Comparison of ENCODE assay signal across 7 mouse cellular contexts in the genomic region with DNA sequence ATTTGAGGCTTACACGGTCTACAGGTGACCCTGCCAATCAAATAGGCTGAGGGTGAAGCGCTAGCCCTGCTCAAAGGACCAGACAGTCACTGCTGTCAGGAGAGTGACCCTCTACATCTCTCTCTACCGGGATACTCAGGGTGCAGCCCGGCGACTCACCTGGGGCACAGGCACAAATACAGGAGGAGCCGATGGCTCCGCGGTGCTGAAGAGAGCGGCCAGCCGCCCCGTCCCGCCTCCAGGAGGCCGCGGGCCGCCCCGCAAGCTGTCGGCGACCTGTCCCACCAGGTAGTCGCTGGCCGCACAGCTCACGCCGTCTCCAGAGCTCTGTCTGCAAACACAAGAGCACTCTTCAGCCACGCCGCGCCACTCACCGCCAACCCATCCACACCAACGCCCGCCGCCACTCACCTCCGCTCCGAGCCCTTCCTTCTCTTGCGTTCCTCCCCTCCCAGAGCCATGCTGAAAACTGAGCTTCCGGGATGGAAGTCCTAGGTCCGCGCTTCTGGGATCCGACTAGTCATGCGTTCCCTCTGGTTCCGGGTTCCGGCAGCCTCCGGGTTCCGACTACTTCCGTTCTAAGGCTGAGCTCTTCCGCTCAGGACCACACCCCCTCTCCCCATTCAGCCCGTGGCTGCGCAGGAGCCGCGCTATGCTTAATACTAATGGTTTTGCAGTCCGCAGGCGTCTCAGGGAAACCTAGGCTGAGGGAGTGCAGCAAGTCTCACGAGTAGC. TPM values are rescaled to one million over a fixed set of nuclear protein-coding genes. Genes with fewer than 3 reads are reported as not detected.
DNase-seq lines count a peak whose midpoint lies in the region; ATAC-seq and TF ChIP-seq lines count a peak whose summit lies in the region.

A gene (minus strand): TSS at position 493 of the 735 bp plus-strand sequence.

- H3K36me3 ChIP-seq in intestine, postnatal 0 days (ENCODE audit: control insufficient read depth, insufficient read depth) = peaks cover 29% of the 10 kb centered on the region
- H3K36me3 ChIP-seq in midbrain, embryonic 12.5 days = peaks cover 34% of the 10 kb centered on the region
- peaks cover 22% of the 10 kb centered on the region for H3K36me3 ChIP-seq in small intestine, adult 2 months (ENCODE audit: control insufficient read depth, insufficient read depth, low read length)

- no peaks in the 10 kb centered on the region for H3K9me3 ChIP-seq in intestine, postnatal 0 days (ENCODE audit: control insufficient read depth)
- no peaks in the 10 kb centered on the region for H3K9me3 ChIP-seq in midbrain, embryonic 12.5 days

- peak; percentile 57; the same call in 1 of the 2 replicates for TF ChIP-seq POLR2A in small intestine, adult 2 months (IDR thresholded peaks at IDR 0.05; ENCODE audit: low read depth, low read length)

- peak; percentile 94 for ATAC-seq in intestine, postnatal 0 days
- peak; percentile 97 for ATAC-seq in midbrain, embryonic 12.5 days (ENCODE audit: low FRiP score, low read depth)

- under 1% methylated on average over 49 of the region's 50 CpGs for WGBS in intestine, postnatal 0 days
- under 1% methylated on average over 50 of the region's 50 CpGs for WGBS in midbrain, embryonic 12.5 days
- WGBS in small intestine, adult 2 months = under 1% methylated on average over 50 of the region's 50 CpGs

- H3K27me3 ChIP-seq in intestine, postnatal 0 days (replicated peaks; ENCODE audit: control insufficient read depth, insufficient read depth, low read length) = no peaks in the 10 kb centered on the region
- H3K27me3 ChIP-seq in midbrain, embryonic 12.5 days = 0 out of 2 replicates have a peak, but pooled peaks cover 5% of the 10 kb centered on the region
- no peaks in the 10 kb centered on the region for H3K27me3 ChIP-seq in small intestine, adult 2 months (ENCODE audit: control insufficient read depth, insufficient read depth, low read length)

- H3K4me2 ChIP-seq in intestine, postnatal 0 days (replicated peaks; ENCODE audit: low read depth) = peak within 1 kb of the TSS; percentile 86
- H3K4me2 ChIP-seq in midbrain, embryonic 12.5 days (replicated peaks) = peak within 1 kb of the TSS; percentile 84

- 0 out of 2 replicates have a peak, but pooled peaks cover 4% of the 10 kb centered on the region for H3K4me1 ChIP-seq in intestine, postnatal 0 days (replicated peaks; ENCODE audit: control insufficient read depth, insufficient read depth, low read length)
- H3K4me1 ChIP-seq in midbrain, embryonic 12.5 days = peaks cover 10% of the 10 kb centered on the region
- peaks cover 3% of the 10 kb centered on the region; the same call in 1 of the 2 replicates for H3K4me1 ChIP-seq in small intestine, adult 2 months (ENCODE audit: control insufficient read depth, insufficient read depth, insufficient read length, low read length)

- H3K27ac ChIP-seq in intestine, postnatal 0 days (ENCODE audit: low read depth, low read length) = peak within 1 kb of the TSS; percentile 68
- peak within 1 kb of the TSS; percentile 86 for H3K27ac ChIP-seq in midbrain, embryonic 12.5 days (replicated peaks)
- H3K27ac ChIP-seq in small intestine, adult 2 months (ENCODE audit: insufficient read depth, low read depth, low read length) = 0 out of 2 replicates have a peak within 1 kb of the TSS, but pooled peaks have one; percentile 18

- DNase-seq in adrenal gland, adult 8-10 months = peak; percentile 88
- peak; percentile 97 for DNase-seq in embryo, embryonic 9.5 days (ENCODE audit: extremely low spot score)
- peak; percentile 71 for DNase-seq in gonadal fat pad, adult 2 months (ENCODE audit: low read depth)
- DNase-seq in left cerebral cortex, postnatal 4 days = peak; percentile 91

- peak within 1 kb of the TSS; percentile 83 for H3K9ac ChIP-seq in intestine, postnatal 0 days (ENCODE audit: low read depth, low read length)
- peak within 1 kb of the TSS; percentile 90 for H3K9ac ChIP-seq in midbrain, embryonic 12.5 days (replicated peaks)

- 0 out of 2 replicates have a peak, but pooled peaks have one; percentile 2 for TF ChIP-seq CTCF in intestine, postnatal 0 days (IDR thresholded peaks at IDR 0.05; ENCODE audit: low read depth)
- no peak for TF ChIP-seq CTCF in small intestine, adult 2 months (IDR thresholded peaks at IDR 0.05; ENCODE audit: extremely low read depth, insufficient read length, insufficient replicate concordance, low read depth, low read length)

- H3K4me3 ChIP-seq in intestine, postnatal 0 days (ENCODE audit: low read depth, low read length) = peak within 1 kb of the TSS; percentile 95
- H3K4me3 ChIP-seq in midbrain, embryonic 12.5 days = peak within 1 kb of the TSS; percentile 98
- H3K4me3 ChIP-seq in small intestine, adult 2 months (ENCODE audit: low read depth, low read length) = peak within 1 kb of the TSS; percentile 85

- intact Hi-C loops in left cerebral cortex, postnatal 4 days (cut with DNase I) = no loop called here

RNA-seq across cellular contexts. Expression of the gene that starts here (rescaled TPM):
- 10 to 100 TPM; 13.0 to 17.9 (median 14.1) TPM for total RNA-seq in adrenal gland, adult 8-10 months (2022)
- 2.3 and 2.9 TPM in 2 replicates for polyA plus RNA-seq in gonadal fat pad, adult 2 months (2012; rRNA removed)
- 25.3 and 29.1 TPM in 2 replicates for polyA plus RNA-seq in intestine, postnatal 0 days (2015; fragmentation: Nextera tagmentation; extraction: Ambion mirVana)
- total RNA-seq in left cerebral cortex, postnatal 4 days (2021) = 10 to 100 TPM; 18.8 to 19.5 TPM
- polyA plus RNA-seq in midbrain, embryonic 12.5 days (2016; fragmentation: Nextera tagmentation; extraction: Ambion mirVana) = 32.0 and 32.6 TPM in 2 replicates
- polyA plus RNA-seq in small intestine, adult 2 months (2012; rRNA removed) = 0.42 and 2.6 TPM in 2 replicates

Comparison
In these comparisons a context has a peak if more than half of its experiments do, and no peak if none do; other contexts are left out.
1. Peak in every context shown above with its lines: DNase-seq, ATAC-seq, H3K4me3 ChIP-seq and H3K27ac ChIP-seq.
2. H3K27ac ChIP-seq: peak in every context shown above with its lines; median percentile 86 in midbrain, embryonic 12.5 days; 68 in intestine, postnatal 0 days; 18 in small intestine, adult 2 months.